Mouse (Mus musculus): Measurements from ENCODE around the gene Myl6b.
A peak's percentile ranks its signal among the peaks of the same experiment; 100 is the strongest.

The Myl6b gene

DNA sequence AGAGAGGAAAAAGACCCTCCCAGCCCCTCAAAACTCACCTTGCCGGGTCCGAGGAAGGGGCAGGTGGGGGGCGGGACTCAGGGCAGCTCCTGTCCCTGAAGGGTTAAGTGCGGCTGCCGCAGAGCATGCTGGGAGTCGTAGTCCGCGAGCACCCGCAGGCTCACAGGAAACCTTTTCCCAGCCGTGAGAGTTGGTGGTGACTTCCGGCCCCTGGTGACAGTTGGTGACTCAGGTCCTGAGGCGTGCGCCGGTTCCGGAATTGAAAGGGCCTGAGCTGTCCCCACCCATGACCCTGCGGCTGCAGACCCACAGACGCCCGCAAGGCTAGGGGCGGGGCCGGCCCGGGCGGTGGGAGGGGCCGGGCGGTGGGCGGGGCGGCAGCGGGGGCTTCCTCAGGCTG, at the start of gene Myl6b:
Gene Myl6b, minus strand, starts transcription at position 96 of the 400 bp plus-strand sequence.
- peak; percentile 98 for DNase-seq

DNA sequence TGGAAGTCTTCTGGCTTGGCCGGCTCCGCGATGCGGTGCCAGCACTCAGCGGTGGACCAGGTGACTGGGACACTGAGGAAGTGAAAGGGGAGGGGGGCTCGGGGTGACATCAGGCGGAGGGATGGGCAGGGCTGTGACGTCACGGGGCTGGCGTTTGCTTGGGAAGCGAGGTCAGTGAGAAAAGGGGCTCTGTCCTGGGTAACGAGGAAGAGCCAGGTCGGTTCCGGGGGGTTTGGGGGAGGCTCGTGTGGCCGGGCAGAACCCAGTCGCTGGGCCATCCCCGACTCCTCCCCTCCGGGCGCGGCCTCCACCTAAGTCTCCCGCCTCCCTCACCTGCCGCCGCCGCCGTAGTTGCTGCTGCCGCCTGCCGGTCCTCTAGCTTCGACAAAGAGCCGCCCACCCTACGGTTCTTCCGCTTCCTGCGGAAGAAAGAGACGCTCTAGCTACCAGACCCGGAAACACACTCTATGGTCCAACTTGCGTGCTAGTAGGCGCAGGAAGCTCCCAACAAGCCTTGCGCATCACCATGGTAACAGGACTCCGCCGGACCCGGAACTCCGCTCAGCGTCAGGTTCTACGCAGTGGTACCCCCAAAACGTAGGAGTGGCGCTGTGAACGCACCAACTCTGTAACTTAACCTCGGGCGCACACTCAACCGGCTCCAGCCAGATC, 49.0 kb upstream of the Myl6b start, which contains the start of gene Zc3h10:
Gene Zc3h10, minus strand, starts transcription at position 414 of the 672 bp plus-strand sequence.
- DNase-seq, result peak; percentile 97

DNA sequence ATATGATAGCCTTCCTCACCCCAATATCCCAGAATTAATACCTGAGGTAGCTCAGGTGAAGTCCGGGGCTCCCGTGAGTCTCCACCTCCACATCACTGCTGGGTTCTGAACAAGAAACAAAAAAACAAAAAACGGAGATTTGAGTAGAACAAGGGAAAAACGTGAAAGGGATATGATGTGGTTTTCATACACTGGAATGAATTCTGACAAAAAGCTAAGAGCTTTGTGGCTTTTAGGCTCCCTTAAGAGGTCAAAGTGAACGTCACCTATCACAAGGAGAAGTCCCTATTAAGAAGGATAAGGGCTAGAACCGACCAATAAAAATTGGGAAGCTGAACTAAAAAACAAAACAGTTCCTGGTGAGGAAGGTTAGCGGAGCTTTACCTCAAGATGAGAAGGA, 48.3 kb upstream of the Myl6b start:
- no peak for DNase-seq

DNA sequence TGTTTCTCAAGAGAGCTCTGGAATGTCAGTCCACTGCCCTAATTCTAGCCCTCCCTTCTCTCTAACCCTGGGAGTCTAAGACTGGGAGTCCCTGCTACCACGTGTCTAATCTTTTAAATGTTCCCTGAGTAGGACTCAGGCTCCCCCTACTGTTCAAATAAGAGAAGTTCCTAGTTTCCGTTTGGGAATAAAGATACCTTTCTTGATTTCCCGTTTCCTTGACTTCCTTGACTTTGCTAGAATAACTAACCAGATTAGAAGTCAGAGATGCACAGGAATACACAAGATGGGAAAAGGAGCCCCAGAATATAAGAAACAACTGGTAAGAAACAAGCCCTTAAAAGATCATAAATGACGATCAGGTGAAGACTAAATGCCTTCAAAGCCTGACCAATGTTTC, 47.9 kb upstream of the Myl6b start:
- DNase-seq, result no peak

DNA sequence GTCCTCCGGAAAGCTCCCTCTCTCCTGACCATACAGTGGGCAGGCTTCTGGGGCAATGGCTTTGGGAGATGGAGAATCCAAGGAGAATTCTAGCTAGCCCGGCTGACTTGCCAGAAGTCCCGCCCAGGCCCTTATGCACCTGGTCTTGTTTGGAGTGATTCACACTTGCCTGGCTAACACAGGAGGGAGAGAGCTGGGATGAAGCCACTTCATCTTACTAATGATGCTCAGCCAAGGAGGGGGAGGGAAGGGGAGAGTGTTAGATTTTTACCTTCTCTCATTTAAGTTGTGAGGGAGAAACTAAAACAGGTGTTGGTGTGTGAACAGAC, 47.0 kb upstream of the Myl6b start:
- peak; percentile 54 for DNase-seq

DNA sequence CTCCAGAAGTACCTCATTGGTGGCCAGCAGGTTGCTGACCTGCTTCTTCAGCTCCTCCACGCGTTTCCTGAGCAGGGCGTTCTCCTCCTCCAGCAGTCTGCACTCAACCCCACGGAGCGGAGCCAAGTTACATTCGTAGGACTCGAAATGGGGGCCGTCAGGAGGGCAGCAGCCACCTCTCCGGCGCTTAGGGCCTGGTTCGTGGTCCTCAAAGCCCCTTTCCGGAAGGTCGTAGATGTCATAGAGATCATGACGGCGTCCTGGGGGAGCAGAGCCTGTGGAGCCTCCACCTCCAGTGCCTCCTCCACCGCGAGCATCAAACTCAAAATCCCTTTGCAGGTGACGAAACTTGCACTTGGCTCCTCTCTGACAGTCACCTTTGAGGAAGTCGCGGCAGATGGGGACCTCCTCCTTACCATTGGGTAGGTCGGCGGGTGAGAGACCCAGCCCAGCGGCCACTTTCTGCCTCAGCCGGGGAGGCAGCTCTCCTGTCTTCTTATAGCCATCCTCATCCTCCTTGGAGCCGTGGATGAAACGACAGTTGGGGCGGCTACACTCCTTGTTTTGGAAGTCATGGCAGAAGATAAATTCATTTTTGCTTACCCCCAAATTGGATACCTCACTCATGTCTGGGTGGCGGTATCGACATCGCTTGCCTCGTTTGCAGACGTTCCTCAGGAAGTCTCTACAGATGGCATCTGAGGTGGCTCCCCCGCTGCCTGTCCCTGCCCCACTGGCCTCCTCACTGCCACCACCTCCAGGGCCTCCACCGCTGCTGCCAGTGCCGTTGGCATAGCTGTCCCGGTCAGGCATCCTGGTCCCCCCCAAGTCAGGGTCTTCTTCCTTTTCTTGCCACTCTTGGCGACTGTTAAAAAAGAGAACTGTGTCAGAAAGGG, 46.4 kb upstream of the Myl6b start:
- peak; percentile 59 for DNase-seq

DNA sequence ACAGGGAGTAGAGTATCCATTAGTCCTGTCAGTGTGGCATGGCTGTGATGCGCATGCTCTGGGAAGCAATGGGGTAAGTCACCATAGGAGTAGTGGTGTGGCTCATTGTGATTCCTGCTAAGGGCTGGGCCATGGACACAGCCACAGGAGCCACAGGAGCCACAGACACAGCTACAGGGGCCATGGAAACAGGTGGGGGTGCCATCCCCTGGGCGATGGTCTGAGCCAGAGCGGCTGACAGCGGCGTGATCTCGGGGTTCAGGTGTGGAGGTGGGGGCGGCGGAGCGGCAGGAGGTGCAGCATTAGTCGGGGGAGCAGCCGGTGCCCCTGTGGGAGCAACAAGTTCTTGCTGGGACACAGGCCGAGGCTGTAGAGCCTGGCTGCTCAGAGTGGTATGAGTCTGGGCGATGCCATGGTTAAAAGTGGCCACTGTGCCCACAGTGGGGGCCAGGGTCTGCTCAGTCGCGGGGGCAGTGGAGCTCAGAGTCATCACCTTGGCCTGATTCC, 45.7 kb upstream of the Myl6b start:
- DNase-seq, result peak; percentile 51

DNA sequence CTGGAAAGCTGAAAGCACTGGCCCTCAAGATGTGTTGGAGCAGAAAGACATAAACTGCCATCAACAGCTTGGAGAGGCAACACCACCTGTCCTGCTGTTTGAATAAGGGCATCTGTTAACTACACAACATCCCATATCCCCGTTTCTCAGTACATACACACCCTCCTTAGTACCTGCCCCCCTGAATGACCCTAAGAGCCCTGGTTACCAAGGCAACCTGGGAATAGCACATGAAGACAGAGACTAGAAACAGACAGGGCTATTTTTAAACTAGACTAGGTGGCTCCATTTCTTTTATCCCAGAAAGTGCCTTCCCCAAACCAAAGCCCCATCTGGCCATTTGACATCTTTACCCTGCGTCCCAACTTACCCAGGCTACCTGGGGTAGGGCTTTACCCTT, 44.6 kb upstream of the Myl6b start:
- no peak for DNase-seq

DNA sequence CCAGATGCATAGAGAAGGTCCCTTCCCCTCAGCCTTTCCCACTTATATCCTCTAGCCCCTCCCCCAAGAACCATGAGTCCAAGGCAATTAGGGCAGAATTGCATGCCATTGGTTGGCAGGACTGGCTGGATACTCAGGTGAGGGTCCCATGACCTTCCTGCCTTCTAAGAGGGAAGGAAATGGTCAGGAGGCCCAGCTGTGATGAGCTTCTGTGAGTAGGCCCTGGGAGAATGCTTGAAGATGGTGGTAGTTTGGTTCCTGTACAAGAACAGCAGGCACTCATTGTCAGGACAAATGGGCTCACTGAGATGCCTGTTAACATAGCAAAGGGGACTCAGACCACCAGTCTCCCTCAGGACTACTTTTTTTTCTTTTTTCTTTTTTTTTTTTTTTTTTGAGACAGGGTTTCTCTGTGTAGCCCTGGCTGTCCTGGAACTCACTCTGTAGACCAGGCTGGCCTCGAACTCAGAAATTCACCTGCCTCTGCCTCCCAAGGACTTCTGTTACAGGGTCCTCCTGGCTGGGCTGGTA, 39.9 kb upstream of the Myl6b start:
- no peak for DNase-seq

DNA sequence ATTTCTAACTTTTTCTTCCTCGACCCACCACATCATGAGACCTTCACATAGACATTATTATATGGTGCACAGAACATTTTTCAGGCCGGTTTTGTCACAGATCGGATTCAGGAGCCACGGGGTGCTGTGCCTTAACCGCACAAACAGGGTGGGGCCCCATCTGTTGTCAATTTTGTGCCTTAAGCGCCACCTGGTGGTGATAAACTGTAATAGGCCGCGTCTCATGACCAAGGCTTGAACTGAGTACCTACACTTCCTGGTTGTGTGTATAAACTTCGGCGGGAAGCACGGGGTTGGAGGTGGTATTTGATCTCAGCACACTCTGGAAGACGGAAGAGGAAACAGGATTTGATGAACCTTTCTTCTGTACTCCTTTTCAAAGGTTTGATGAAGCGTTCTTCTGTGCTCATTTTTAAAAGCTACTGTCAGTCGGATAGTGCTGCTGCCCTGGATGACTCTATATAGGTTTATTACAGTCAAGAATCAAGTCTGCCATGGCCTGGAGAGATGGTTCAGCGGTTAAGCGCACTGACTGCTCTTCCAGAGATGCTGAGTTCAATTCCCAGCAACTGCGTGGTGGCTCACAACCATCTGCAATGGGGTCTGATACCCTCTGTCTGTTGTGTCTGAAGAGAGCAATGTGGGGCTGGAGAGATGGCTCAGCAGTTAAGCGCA, 37.9 kb upstream of the Myl6b start:
- DNase-seq, result peak; percentile 87

DNA sequence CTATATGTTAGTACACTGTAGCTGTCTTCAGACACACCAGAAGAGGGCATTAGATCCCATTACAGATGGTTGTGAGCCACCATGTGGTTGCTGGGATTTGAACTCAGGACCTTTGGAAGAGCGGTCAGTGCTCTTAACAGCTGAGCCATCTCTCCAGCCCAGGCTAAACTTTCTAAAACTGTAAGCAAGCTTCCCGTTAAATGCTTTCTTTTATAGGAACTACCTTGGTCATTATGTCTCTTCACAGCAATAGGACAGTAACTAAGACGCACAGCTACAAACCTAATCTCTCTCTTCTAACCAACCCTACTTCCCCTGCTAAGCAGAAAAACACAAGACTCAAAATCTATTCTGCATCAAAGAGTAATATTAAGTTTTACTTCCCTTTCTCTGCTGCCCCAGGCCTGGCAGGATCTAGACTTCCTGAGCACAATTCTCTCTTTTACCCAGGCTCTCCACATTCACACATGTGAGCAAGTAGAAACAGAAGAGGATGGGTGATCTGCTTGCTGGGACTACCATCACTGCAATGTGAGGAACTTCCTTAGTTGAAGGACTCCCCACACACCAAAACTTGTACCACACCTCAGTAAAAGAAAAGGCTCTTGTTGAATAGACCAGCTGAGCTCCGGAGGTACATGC, 37.3 kb upstream of the Myl6b start:
- DNase-seq, result no peak

DNA sequence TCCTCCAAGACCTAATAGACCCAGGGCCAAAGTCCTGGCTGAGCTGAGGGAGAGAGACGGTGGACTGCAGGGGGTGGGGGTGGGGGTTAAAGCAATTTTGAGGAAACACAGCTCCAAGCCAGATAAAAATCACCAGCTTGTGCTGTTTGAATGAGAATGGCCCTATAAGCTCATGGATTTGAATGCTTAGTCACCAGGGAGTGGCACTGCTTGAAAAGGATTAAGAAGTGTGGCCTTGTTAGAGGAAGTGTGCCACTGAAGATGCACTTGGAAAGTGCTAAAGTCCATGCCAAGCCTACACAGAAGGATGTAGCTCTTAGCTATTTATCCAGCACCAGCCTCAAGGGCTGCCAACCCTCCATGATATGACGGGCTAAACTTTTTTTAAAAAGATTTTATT, 36.7 kb upstream of the Myl6b start:
- DNase-seq, result no peak

DNA sequence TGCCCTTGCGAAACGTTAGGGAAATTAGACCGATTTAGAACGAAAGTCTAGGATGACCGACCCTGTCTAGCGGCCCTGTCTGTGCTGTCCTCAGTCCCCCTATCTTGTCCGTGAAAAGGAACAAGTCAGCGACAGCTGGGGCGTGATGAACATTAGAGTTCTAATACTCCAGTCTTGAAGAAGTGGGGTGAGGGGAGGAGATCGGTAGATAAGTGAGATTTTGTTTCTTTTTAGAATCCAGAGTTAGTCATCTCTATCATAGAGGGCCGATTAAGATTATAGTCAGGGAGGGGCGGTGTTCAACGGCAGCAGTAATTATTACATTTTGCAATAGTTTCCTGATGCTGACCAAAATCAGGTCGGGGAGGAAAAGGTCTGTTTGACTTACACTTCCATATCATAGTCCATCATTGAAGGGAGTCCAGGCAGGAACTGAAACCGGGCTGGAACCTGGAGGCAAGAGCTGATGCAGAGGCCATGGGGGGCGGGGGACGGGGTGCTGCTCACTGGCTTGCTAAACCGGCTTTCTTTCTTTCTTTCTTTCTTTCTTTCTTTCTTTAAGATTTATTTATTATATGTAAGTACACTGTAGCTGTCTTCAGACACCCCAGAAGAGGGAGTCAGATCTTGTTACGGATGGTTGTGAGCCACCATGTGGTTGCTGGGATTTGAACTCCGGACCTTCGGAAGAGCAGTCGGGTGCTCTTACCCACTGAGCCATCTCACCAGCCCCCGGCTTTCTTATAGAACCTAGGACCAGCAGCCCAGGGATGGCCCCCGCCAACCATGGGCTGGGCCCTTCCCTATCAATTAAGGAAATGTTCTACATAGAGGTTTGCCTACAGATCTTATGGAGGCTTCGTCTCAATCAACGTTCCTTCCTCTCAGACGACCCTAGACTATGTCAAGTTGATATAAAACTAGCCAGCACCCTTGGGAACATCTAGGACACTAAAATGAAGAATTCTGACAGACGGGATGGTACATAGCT, 28.2 kb upstream of the Myl6b start:
- no peak for DNase-seq

DNA sequence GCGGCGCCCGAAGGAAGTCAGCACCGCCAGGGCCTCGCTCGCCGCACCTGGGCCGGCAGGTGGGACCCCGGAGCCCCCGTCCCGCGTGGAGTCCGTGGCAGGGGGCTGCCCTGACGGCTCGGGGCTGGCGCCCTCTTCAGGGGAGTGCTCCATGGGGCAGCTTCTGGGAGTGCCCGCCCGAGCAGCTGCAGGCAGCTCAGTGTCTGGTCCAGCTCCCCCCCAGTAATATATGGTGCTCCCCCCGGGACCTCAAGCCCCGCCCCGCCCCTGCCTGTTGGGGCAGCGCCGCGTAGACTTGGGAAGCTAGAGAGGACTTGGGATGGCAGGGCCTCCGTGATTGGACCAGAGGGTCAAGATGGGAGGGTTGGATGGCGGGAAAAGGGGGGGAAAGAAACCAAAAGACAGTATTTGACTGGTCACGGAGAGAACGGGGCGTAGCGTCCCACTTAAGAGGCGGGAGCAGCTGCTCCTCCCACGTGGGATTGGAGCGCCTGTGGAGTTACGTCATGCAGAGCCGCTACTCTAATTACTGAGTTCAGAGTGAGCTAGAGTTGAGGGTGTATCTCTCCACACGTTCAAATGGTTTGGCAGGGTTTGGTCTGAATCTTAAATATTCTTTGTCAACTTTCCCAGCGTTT, 27.3 kb upstream of the Myl6b start, which contains the start of gene Esyt1:
Gene Esyt1, minus strand, starts transcription at position 201 of the 638 bp plus-strand sequence.
- DNase-seq, result peak; percentile 98

DNA sequence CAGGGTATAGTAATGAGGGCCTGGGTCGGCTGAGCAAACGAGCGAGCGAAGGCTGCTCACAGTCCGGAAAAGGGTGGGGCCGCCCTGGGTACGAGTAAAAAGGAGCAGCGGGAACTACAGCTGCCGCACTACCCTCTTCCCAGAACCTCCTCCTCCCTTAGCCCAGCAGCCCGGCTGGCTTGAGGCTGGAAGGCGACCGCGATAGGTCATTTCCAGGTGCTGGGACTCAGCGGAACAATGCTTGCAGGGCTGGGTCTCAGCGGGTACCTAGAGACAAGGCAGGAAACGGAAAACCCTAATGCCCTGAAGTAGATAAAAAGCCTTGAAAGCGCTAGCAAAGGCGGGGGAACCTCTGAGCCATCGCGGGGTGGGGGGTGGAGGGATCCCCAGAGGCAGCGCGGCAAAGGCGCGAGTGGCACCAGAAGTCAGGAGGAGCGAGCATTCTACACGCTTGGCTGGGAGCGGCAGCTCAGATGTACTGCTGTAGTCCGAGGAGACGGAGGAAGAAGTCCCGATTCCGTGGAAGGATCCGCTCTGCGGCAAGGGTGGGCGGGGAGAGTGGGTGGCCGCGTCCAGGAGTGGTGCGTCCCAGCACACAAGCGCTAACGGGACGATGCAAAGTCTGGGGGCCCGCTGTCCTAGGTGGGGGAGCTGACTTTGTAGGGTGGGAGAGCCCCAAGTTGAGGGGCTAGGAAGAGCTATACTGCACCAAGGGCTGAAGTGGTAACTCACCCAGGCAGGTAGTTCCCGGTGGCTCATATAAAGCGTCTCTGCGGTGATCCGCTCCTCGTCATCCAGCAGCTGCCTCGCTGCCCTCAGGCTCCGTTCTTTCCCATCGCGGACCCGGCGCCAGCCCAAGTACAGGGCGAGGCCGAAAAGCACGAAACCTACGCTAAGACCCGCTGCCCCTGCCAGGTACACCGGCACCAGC, 26.5 kb upstream of the Myl6b start:
- DNase-seq, result peak; percentile 55

DNA sequence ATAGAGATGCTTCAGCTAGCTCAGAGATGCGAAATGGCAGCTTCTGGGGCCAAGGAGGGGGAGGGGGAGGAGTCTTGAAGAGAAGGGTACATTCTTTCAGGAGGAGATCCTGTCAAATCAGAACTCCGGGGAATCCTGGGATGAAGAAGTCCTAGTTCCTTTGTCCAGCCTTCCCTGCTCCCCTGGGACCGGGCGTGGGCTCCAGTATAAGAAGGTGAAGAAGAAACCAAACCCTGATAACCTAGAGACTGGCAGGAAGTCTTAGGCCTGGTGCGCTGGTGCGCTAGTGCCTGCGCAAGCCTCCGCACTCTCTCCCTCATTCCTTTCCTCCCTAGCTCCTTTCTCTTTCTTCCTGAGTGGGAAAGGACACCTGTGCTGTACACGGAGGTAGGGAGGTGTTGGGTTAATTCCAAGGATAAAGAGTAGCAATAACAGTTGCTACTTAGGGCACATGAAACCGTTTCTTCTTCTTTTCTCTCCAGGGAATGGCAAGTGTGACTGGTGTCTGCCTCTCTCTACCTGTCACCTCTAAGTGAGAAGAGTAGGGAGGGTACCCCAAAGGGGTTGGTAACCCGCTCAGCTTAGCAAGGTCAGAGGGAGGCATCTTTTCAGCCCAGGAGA, 25.7 kb upstream of the Myl6b start:
- DNase-seq, result no peak

DNA sequence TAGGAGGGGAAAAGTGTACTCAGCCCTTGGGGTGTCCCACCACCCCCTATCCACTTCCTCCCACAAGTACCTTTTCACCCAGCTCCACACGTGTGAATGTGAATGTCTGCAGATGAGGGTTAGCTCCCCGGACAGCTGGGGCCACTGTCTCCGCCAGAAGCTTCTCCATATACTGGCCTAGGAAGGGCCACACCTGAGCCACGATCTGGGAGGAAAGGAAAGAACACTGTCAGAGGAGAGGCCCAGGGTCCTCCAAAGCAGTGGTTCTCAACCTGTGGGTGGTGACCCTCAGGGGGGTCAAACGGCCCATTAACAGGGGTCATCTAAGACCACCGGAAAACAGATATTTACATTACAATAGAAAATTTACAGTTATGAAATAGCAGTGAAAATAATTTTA, 23.9 kb upstream of the Myl6b start:
- DNase-seq, result no peak

DNA sequence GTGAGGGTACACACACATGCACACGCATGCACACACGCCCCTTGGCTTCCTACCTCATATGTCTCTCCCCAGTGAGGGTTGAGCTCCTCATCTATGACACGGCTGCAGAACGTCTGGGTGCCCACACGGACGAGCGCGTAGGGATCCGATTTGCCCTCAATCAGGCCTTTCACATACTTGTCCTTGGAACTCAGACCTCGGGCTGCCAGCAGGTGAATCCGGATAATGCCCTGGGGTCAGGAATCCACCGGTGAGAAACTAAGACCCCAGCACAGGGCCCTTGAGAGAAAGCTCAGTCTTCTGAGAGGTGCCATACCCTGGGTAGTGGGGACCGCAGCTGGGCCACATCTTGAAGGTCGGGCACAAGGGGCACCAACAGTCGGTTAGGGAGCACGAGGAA, 22.1 kb upstream of the Myl6b start:
- DNase-seq, result no peak

DNA sequence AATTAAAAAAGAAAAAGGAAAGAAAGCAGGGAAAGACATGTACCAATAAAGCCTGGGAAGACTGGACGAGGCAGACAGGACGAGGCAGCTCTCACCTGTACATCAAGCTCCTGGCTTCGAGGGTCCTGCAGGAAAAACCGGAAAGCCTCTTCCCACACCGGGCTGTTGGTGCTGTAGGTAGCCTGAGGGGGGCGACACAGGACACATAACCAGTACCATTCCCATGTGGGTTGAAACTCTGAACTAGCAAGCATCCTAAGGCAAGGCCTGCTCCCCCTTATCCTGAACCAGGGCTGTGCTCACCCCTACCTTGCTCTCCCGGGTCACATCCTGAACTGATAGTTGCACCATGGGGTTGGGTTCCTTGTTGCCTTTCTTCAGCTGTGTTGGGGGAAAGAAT, 20.3 kb upstream of the Myl6b start:
- DNase-seq, result peak; percentile 65

All from cerebellum, adult 11-12 months (tissue).